Mouse (Mus musculus) thymus, postnatal 0 days (tissue): ENCODE results near the gene Stk4. TPM values are rescaled to one million over a fixed set of nuclear protein-coding genes. Genes with fewer than 3 reads are reported as not detected.

Experiments used
- DNase-seq: peaks from one replicate; pipeline ENCODE4 v3.0.0-alpha.2; 2015; ENCODE audit warnings: low spot score
- polyA plus RNA-seq: library from polyadenylated mRNA; unstranded; fragments of >200 nt; fragmentation: Nextera tagmentation; extraction: Ambion mirVana; gene quantifications from 2 replicates; pipeline ENCODE4 v1.2.1, GENCODE M21; 2015

The Stk4 gene
- polyA plus RNA-seq, 1 experiment from 2014 or later: 68.4 TPM

GRCm38 (mm10) chr2:164127297-164127696, 57.2 kb downstream of the Stk4 start:
- no peak for DNase-seq

GRCm38 (mm10) chr2:164128576-164129411, 58.7 kb downstream of the Stk4 start:
- DNase-seq: no peak

DNA sequence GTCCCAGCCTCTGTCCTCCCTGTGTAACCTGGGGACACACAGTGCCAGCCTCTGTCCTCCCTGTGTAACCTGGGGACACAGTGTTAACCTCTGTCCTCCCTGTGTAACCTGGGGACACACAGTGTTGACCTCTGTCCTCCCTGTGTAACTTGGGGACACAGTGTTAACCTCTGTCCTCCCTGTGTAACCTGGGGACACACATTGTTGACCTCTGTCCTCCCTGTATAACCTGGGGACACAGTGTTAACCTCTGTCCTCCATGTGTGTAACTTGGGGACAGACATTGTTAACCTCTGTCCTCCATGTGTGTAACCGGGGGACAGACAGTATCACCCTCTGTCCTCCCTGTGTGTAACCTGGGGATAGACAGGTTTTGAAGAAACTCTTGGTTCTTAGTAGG, 61.5 kb downstream of the Stk4 start:
- no peak for DNase-seq

- no peak for DNase-seq
These were observed 64.4 kb downstream of the Stk4 start for GRCm38 (mm10) chr2:164134563-164134962.

DNA sequence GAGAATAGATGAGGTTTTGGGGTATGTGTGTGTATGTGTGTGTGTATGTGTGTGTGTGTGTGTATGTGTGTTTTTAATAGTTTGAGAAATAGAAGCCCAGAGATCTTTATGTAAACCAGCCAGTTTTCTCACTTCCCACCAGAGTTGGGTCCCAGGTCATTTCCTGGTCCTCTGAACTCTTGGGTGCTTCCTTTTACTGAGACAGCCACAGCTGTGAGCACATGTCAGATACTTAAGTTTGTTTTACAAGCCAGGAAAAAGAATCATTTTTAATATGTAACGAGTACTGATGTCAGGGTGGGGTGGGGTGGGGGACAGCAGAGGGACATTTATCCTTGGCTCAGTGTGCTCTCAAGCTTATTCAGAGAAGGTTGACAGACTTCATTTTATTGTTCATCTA, 65.2 kb downstream of the Stk4 start:
- no peak for DNase-seq

DNA sequence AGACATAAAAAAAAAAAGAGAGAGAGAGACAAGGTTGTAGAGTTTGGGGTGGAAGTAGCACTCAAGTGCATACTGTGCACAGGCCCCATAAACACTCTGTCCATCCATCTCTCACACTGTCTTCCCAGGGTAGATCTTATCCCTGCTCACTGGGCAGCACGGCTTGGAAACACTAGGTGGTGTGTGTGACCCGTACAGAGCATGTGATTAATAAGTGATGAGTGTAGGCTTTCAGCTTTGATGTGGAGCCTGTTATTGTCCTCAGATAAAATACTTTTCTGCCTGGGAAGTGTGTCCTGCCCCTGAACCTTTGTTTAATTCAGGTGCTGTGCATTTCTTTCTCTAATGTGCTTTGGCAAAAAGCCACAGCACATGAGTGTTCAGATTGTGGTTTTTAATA, 66.3 kb downstream of the Stk4 start:
- DNase-seq: no peak

DNA sequence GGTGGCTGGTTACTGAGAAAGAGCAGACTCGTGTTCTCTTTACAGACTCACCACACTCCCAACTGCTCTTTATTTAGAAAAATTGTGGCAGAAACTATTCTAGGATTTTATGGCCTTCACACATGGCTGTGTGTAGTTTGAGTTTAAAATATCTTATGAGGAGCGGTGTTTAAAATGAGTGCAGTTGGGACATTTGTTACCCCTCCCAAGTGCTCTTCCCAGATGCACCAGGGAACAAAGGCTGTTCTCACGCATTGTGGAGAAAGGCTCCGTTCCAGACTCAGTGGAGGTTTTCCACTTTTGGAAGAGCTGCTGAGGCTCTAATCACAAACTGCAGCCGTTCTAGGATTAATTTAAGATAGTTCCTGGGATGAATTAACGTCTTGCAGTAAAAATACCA, 67.6 kb downstream of the Stk4 start:
- DNase-seq: no peak

- DNase-seq: no peak
These were observed 71.9 kb downstream of the Stk4 start for GRCm38 (mm10) chr2:164142021-164142420.

DNA sequence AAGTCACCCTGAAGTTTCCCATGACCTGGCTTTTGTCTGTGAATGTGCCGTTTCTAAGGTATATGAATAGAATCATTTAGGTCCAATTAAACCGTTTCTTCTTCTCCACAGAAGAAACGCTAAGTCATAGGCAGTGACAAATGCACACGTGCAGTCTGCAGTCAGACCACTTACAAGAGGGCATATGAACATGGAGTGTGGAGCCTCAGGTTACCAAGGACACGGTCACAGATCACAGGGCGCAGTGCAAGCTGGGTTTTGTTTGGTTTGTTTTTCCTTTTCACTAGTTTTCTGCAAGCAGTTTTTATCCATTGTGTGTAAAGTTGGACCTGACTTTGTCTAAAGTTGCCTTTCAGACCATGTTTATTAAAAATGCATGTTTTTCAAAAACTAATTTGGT, 73.9 kb downstream of the Stk4 start:
- no peak for DNase-seq

DNA sequence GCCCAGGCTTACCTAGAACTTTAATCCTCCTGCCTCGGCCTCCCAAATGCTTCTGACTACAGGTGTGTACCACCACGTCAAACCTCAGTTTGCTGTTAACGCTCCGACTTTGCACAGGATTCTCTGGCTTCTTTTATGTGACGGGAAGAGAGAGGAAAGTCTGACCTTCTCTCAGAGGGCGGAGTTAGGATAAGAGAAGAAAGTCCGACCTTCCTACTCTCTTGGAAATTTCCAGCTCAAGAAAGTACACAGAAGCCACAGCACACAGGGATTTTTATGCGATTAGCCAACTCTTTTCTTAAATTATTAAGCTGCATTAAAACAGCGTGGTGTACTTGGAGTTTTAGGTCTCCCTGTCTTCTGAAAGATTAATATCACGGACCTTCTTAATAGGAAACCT, 74.4 kb downstream of the Stk4 start:
- DNase-seq: no peak

- no peak for DNase-seq
These were observed 76.4 kb downstream of the Stk4 start for GRCm38 (mm10) chr2:164146556-164146955.

DNA sequence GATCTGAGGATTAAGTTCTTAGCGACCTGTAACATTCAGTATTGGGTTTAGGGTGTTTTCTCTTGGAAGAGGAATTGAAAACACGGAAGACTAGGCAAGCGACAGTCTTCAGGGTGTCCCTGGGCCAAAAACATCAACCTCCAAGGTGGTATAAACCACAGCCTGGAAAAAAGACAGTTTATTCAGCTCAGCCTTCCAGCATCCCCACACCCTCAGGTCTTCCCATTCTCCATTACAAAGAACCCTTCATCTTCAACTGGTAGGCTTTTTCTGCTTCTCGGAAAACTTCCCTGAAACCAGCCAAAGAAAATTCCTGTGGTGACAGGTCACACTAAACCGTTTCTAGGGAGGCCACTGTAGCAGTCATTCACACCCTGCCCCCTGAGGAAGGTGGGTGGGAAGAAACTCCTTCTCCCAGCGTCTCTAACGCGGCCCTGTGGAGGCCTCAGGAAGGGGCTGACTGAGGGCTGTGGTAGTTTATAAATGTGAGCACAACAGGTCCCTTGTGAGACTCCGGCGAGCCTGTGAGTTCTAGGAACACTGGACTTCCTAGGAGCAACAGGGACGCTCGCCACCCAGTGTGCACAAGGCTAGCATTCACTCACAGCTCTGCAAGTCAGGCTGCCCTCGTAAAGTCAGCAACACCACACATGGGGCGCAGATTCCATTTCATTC, 80.1 kb downstream of the Stk4 start:
- no peak for DNase-seq

GRCm38 (mm10) chr2:164152341-164152740, 82.2 kb downstream of the Stk4 start:
- no peak for DNase-seq

GRCm38 (mm10) chr2:164154007-164154406, 83.9 kb downstream of the Stk4 start:
- no peak for DNase-seq

DNA sequence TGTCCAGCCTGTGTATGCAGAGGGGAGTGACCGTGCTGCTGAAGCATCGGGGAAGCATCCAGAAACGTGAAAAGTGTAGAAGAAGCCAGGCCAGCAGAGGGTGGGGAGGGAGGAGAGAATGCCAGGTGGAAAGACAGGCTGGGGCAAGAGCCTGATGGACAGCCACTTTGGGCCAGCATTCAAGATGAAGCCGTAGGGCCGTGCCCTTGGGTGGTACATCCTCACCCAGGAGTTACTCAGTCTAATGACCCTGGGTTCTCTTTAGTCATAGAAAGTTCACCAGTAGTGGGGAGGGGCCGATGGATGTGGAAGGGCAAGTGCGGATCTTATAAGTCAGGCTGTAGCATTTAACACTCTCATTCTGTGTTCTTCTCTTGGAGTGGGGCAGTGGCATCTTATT, 86.0 kb downstream of the Stk4 start:
- no peak for DNase-seq

DNA sequence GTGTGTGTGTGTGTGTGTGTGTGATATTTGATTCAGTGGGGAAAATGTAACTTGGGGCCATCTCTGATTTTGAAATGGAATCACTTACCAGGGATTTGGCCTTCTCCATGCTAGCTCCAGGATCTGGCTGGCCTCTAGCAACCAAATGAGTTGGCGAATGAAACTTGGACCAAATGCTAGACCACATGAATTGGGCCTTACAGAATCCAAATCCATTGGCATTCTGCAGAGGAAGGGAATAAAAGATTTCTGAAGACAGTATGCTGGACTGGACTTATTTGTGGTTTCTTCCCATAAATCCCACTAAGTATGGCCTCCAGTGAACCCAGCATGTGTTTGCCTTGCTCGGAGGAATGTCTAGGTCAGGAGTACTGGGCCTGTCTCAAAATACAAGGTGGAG, 88.7 kb downstream of the Stk4 start:
- DNase-seq: no peak

DNA sequence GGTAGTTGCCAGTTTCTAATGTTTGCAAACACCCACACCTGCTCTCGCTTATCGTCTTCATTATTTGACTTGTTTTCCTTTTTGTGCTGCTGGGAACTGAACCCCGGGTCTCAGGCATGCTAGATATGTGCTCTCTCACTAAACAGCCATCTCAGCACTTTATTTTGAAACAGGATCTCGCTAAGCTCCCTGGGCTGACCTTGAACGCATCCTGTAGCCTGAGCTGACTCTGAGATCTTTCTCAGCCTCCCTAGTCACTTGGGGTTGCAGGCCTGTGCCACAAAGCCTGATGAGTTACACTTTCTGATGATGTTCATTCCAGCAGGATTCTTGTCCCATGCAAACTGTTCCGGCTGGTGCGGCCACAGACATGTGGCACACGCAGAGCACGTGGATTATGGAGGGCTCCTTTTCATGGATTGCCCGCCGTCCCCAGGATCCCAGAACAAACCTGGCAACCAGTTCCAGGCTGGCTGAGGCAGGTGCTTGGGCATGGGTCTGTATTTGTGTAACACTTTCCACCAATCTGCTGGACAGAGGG, 91.5 kb downstream of the Stk4 start:
- DNase-seq: no peak

- no peak for DNase-seq
These were observed 94.8 kb downstream of the Stk4 start for GRCm38 (mm10) chr2:164164941-164165340.

DNA sequence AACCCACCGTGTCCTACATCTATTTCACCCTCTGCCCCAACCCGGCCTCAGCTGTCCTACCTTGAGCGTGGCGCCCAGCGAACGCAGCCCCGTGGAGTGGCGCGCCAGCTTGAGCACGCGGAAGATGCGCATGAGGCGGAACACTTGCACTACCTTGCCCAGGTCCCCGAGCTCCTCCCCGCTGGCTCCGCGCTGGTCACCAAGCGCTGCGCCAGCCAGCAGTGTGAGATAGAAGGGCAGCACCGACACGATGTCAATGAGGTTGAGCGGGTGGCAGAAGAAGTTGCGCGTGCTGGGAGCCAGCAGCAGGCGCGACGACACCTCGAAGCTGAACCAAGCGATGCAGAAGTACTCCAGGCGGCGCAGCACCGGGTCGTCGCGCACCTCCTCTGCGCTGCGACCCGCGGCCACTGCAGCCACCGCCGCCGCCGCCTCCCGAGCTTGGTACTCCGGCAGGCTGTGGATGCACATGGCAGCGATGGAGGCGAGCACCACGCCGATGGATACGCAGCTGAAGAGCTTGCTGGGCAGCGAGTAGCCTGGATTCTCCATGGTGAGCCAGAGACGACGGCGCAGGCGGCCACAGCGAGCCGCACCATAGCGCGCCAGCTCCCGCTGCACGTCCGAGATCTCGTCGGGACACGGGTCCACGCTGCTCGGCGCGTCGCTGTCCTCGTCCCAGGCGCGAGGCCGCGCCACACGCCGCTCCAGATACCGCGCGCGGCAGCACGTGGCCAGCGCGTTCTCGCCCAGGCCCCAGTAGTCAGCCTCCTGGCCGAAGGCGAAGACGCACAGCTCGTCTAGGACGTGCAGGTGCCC, 97.8 kb downstream of the Stk4 start:
- DNase-seq: no peak

DNA sequence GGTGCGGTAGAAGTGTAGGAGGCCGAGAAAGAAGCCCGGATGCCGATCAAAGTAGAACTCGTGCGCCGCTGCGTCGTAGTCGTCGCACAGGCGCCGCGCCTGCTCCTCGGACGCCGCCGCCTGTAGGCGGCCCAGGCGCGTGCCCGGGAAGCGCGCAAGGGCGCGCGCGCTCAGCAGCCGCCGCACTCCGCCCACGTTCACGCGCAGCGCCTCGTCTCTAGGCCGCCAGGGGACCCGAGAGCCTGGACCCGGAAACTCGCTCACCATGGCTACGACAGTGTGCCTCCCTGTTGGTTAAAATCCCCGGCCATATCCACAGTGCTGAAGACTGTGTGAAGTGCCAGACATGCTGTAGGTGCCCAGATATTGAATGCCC, 98.4 kb downstream of the Stk4 start:
- peak; percentile 31 for DNase-seq

DNA sequence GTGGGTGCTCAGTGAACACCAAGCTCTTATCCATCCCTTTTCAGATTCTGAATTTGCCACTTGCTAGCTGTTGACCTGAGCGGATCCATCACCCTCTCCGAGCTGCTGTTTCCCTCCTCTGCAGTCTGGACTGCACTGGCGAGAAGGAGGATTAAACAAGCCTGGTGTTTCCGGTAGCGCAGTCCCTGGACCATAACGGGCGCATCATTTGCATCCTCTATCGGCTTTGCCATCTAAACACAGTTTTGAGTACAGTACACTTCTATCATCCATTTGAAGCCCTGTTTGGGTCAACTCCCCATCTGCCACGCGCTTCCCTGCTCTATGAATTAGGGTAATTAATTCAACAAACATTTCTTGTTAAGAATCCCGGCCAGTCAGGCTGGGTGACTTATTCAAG, 100.2 kb downstream of the Stk4 start:
- no peak for DNase-seq

DNA sequence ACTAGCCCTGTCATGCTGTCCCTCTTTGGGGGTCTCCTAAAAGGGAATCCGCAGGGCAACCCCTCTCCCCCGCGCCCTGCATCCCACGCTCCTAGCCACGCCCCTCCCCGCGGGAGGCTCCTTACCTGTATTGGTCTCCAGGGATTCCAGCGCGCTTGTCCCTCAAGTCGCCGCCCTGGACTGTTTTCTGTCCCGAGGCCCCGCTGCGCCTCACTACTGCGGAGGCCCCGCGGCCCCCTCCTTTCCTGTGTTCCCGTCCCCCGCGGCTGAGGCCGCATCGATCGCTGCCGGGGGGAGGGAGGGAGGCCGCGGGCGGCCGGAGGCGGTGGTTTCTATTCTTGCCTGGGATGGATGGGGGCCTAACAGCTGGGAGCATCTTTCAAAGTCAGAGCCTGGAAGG, 100.8 kb downstream of the Stk4 start, which contains the start of gene Kcns1:
TSS of gene Kcns1 (minus strand) at position 212 of the 400 bp plus-strand sequence.
- no peak for DNase-seq
